ENCODE assay signal across 10 mouse cellular contexts in the genomic region with DNA sequence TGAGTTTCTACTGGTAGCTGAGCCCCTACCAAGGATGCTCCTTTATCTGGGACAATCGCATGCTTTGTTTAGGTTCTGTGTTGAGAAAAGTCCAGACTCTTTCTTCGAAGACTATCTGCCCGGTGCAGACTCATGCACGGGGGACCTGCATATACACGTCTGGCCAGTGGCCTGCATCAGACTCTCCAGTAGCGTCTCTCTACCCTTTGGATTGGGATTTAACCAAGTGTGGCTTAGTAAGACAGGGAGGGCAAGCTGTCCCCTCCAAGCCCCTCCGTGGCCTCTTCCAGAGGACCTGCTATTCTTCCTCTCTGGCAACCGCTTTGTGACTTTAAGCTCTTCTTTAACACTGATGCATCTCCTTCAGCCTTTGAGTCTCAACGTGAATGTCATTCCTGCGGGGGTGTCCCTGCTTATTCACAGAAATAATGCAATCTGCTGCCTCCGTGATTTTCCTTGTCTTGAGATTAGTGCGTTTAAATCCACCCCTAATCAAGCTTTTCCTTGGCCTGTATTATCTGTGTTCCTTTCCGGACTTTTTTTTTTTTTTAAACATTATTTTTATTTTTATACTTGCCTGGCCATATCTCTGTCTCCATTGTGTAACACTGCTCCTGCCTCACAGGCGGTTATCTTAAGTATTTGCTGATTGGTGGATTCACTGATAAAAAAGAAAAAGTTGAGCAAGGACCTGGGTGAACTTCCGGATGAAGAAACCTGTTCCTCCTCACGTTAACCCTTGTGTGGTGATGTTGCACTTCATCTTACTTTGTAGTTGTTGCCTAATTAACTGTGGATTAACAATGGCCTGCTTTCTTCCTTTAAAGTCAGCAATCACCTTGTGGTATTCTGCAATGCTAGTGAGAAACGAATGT.
DNase-seq lines count a peak whose midpoint lies in the region; ATAC-seq lines count a peak whose summit lies in the region.
"Had no signal": no experiment of that assay in that cellular context is flagged by ENCODE, and none has a peak within 500 bp of the region (broad histone marks: within the 10 kb centered on the region; RNA-seq: fewer than 3 reads in every experiment).

No protein-coding gene starts in this region.

- H3K9me3 ChIP-seq in hindbrain, embryonic 14.5 days (ENCODE audit: control insufficient read depth, low read length) = no peaks in the 10 kb centered on the region
- H3K9me3 ChIP-seq in hindbrain, embryonic 11.5 days (ENCODE audit: control insufficient read depth, low read length) = no peaks in the 10 kb centered on the region
- H3K9me3 ChIP-seq in liver, embryonic 16.5 days (replicated peaks; ENCODE audit: control insufficient read depth, low read length) = no peaks in the 10 kb centered on the region

- H3K36me3 ChIP-seq in hindbrain, embryonic 14.5 days (replicated peaks; ENCODE audit: control insufficient read depth, insufficient read depth) = no peaks in the 10 kb centered on the region
- H3K36me3 ChIP-seq in hindbrain, embryonic 11.5 days (ENCODE audit: control insufficient read depth, insufficient read depth, low read length) = no peaks in the 10 kb centered on the region
- H3K36me3 ChIP-seq in liver, embryonic 16.5 days (ENCODE audit: control insufficient read depth, insufficient read depth) = no peaks in the 10 kb centered on the region

- no peak overlapping the region for H3K4me2 ChIP-seq in hindbrain, embryonic 14.5 days (replicated peaks)
- H3K4me2 ChIP-seq in hindbrain, embryonic 11.5 days (replicated peaks; ENCODE audit: low read depth, low read length) = no peak overlapping the region
- no peak overlapping the region for H3K4me2 ChIP-seq in liver, embryonic 16.5 days (ENCODE audit: low read depth, low read length)

- WGBS in hindbrain, embryonic 14.5 days = 59% methylated on average over 17 of the region's 17 CpGs
- WGBS in hindbrain, embryonic 11.5 days = 61% methylated on average over 17 of the region's 17 CpGs
- WGBS in liver, embryonic 16.5 days (ENCODE audit: insufficient replicate concordance) = 24% methylated on average over 17 of the region's 17 CpGs

- DNase-seq in hindbrain, embryonic 14.5 days (ENCODE audit: low spot score) = no peak
- DNase-seq in hindbrain, embryonic 11.5 days (ENCODE audit: low spot score) = no peak
- peak; percentile 51 for DNase-seq in Muller cell, postnatal 12 days (ENCODE audit: inconsistent ontology term)
- DNase-seq in heart, adult 8-10 months (ENCODE audit: low spot score) = peak; percentile 37
- no peak for DNase-seq in gastrocnemius, postnatal 4 days (ENCODE audit: low spot score in 2 of 2)
- no peak for DNase-seq in kidney, adult 9 months
- DNase-seq: kidney, postnatal 36 days had no signal

- no peak overlapping the region for H3K9ac ChIP-seq in hindbrain, embryonic 14.5 days
- H3K9ac ChIP-seq in hindbrain, embryonic 11.5 days (ENCODE audit: low read depth, low read length) = no peak overlapping the region
- H3K9ac ChIP-seq in liver, embryonic 16.5 days (ENCODE audit: low read depth, low read length) = no peak overlapping the region

- ATAC-seq in hindbrain, embryonic 14.5 days (ENCODE audit: low FRiP score) = no peak
- ATAC-seq in hindbrain, embryonic 11.5 days (ENCODE audit: low FRiP score) = no peak
- peak; percentile 66 for ATAC-seq in liver, embryonic 16.5 days (ENCODE audit: low read depth)
- ATAC-seq in erythroid progenitor cell, adult 5-6 weeks (replicated peaks; ENCODE audit: low FRiP score, poor library complexity, severe bottlenecking) = no peak

- no peaks in the 10 kb centered on the region for H3K27me3 ChIP-seq in hindbrain, embryonic 14.5 days (ENCODE audit: control insufficient read depth, insufficient read depth, low read length)
- H3K27me3 ChIP-seq in hindbrain, embryonic 11.5 days (ENCODE audit: control insufficient read depth, insufficient read depth, low read length) = no peaks in the 10 kb centered on the region
- H3K27me3 ChIP-seq in liver, embryonic 16.5 days (ENCODE audit: control insufficient read depth, insufficient read depth, low read depth, low read length) = no peaks in the 10 kb centered on the region

- no peak overlapping the region for H3K4me3 ChIP-seq in hindbrain, embryonic 14.5 days (replicated peaks; ENCODE audit: low read length)
- no peak overlapping the region for H3K4me3 ChIP-seq in hindbrain, embryonic 11.5 days (ENCODE audit: low read depth, low read length)
- H3K4me3 ChIP-seq in liver, embryonic 16.5 days (ENCODE audit: low read depth, low read length) = no peak overlapping the region
- H3K4me3 ChIP-seq: myocyte had no signal

- peaks cover 38% of the 10 kb centered on the region for H3K4me1 ChIP-seq in hindbrain, embryonic 14.5 days (replicated peaks; ENCODE audit: control insufficient read depth, insufficient read depth, low read length)
- peaks cover 10% of the 10 kb centered on the region for H3K4me1 ChIP-seq in hindbrain, embryonic 11.5 days (replicated peaks; ENCODE audit: control insufficient read depth, insufficient read depth, low read length)
- H3K4me1 ChIP-seq in liver, embryonic 16.5 days (ENCODE audit: control insufficient read depth, low read depth, low read length) = peaks cover 10% of the 10 kb centered on the region

- peak overlapping the region; percentile 10; the same call in 1 of the 2 replicates for H3K27ac ChIP-seq in hindbrain, embryonic 14.5 days
- H3K27ac ChIP-seq in hindbrain, embryonic 11.5 days (ENCODE audit: low read depth, low read length) = no peak overlapping the region
- peak overlapping the region; percentile 30; the same call in 1 of the 2 replicates for H3K27ac ChIP-seq in liver, embryonic 16.5 days (ENCODE audit: low read length)

Comparison
In these comparisons a context has a peak if more than half of its experiments do, and no peak if none do; other contexts are left out.
1. DNase-seq: peak in Muller cell, postnatal 12 days (single experiment) and heart, adult 8-10 months (single experiment); none in hindbrain, embryonic 14.5 days (single experiment), hindbrain, embryonic 11.5 days (single experiment), gastrocnemius, postnatal 4 days (0 of 2) and kidney, adult 9 months (single experiment).